Mouse (Mus musculus): Measurements from ENCODE around the gene Capsl. TPM values are rescaled to one million over a fixed set of nuclear protein-coding genes. Genes with fewer than 3 reads are reported as not detected.

Capsl gene
- total RNA-seq (2014; rRNA removed), result 1.7 and 3.0 TPM in 2 replicates
- 3.6 and 6.4 TPM in 2 replicates for polyA plus RNA-seq (2015; fragmentation: Nextera tagmentation; extraction: Ambion mirVana)

DNA sequence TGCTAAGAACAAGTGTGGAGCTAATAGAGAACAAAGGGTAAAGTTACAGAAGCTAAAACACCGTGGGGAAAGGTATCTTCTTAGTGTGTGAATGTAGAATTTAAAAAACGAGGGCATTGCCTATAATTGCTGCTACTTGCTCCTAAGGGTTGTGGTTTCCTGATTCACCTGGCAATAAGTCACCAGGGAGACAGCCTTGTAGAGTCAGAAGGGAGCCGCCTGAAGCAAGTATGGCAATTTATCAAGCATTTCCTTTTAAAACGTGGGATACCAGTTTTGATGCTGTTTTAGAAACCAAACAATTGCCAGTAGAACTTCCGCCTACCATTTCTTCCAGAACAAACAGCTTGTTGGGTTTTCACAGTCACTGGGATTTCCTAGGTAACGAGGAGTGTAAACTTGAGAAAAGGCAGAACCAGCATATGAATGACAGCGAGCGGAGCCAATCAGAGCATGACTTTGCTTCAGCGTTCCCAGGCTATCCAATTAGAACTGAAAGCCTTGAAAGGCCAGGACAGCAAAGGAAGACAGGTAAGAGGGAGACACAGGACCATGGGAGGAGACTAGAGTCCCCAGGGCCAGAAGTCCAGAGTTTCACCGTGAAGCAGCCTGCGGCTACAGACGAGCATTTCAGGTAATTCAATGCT lies at the start of gene Capsl:
Gene Capsl (plus strand): TSS at position 495 of the 647 bp plus-strand sequence.
- no peak for TF ChIP-seq CTCF (IDR thresholded peaks at IDR 0.05)
- 0 out of 2 replicates have a peak within 1 kb of the TSS, but pooled peaks have one; percentile 2 for H3K4me3 ChIP-seq (ENCODE audit: low read depth, low read length)
- H3K27me3 ChIP-seq (ENCODE audit: insufficient read depth, low read length), result no peaks in the 10 kb centered on the region
- H3K9me3 ChIP-seq (ENCODE audit: low read length), result no peaks in the 10 kb centered on the region
- no peaks in the 10 kb centered on the region for H3K4me1 ChIP-seq (ENCODE audit: insufficient read depth, low read length)
- no peak within 1 kb of the TSS for H3K27ac ChIP-seq (ENCODE audit: low read depth, low read length)
- peak within 1 kb of the TSS; percentile 26 for H3K4me2 ChIP-seq (ENCODE audit: low read depth, low read length, poor library complexity, severe bottlenecking)
- no peaks in the 10 kb centered on the region for H3K36me3 ChIP-seq (ENCODE audit: insufficient read depth, low read length)
- H3K9ac ChIP-seq (replicated peaks; ENCODE audit: low read length, poor library complexity, severe bottlenecking), result no peak within 1 kb of the TSS
- ATAC-seq (ENCODE audit: low FRiP score), result peak; percentile 86; the same call in 1 of the 2 replicates
- DNase-seq (ENCODE audit: low spot score), result peak; percentile 78
- 47% methylated on average over 12 of the region's 12 CpGs for WGBS

DNA sequence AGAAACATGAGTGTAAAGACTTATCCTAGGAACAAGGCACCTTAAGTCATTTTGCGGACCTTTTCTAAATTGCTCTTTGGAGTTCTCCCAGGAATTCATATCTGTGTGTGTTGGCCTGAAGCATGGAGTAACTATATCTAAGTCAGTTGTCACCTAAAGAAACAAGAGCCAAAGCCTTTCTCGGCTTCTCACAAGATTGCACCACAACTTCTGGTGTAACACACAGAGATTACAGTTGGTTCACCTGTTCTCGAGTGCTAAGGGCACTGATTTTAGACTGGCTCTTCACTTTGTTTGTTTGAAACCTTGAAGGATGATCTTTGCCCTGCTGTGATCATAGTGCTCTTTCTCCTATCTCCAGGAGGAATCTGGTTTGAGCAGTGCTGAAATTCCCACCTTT lies 26.4 kb upstream of the Capsl start:
- H3K9me3 ChIP-seq (ENCODE audit: low read length), result no peaks in the 10 kb centered on the region
- H3K4me2 ChIP-seq (ENCODE audit: low read depth, low read length, poor library complexity, severe bottlenecking), result no peak overlapping the region
- H3K4me1 ChIP-seq (ENCODE audit: insufficient read depth, low read length), result no peaks in the 10 kb centered on the region
- ATAC-seq (ENCODE audit: low FRiP score) (no peak), DNase-seq (ENCODE audit: low spot score) (no peak)
- TF ChIP-seq CTCF (IDR thresholded peaks at IDR 0.05), result no peak
- H3K9ac ChIP-seq (replicated peaks; ENCODE audit: low read length, poor library complexity, severe bottlenecking), result no peak overlapping the region
- H3K27ac ChIP-seq (ENCODE audit: low read depth, low read length), result no peak overlapping the region
- H3K36me3 ChIP-seq (ENCODE audit: insufficient read depth, low read length), result no peaks in the 10 kb centered on the region
- no peak overlapping the region for H3K4me3 ChIP-seq (ENCODE audit: low read depth, low read length)
- 93% methylated on average over 3 of the region's 3 CpGs for WGBS
- H3K27me3 ChIP-seq (ENCODE audit: insufficient read depth, low read length), result no peaks in the 10 kb centered on the region

DNA sequence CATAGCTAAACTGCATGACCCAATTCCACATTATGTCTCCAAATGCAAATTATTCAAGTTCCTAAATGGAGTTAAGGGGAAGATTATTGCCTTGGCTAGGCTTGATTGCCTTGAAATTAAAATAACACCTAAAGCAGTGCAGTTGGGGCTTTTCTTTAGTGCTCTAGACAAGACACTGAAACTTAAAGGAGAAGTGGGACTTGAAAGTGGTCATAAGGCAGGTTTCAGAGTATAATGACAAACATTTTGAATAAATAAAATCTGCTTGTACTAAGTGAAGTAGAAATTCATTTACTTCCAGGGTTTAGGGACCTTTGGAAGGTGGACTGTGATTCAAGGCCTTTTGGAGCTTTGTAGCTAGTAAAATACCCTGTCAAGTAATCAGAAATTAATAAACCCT lies 14.7 kb upstream of the Capsl start:
- H3K9me3 ChIP-seq (ENCODE audit: low read length), result no peaks in the 10 kb centered on the region
- H3K4me2 ChIP-seq (ENCODE audit: low read depth, low read length, poor library complexity, severe bottlenecking), result no peak overlapping the region
- TF ChIP-seq CTCF (IDR thresholded peaks at IDR 0.05), result no peak
- no peaks in the 10 kb centered on the region for H3K27me3 ChIP-seq (ENCODE audit: insufficient read depth, low read length)
- DNase-seq (ENCODE audit: low spot score), result peak; percentile 1
- no peak for ATAC-seq (ENCODE audit: low FRiP score)
- no peaks in the 10 kb centered on the region for H3K36me3 ChIP-seq (ENCODE audit: insufficient read depth, low read length)
- no peaks in the 10 kb centered on the region for H3K4me1 ChIP-seq (ENCODE audit: insufficient read depth, low read length)
- H3K27ac ChIP-seq (ENCODE audit: low read depth, low read length), result no peak overlapping the region
- no peak overlapping the region for H3K4me3 ChIP-seq (ENCODE audit: low read depth, low read length)
- H3K9ac ChIP-seq (replicated peaks; ENCODE audit: low read length, poor library complexity, severe bottlenecking), result no peak overlapping the region

DNA sequence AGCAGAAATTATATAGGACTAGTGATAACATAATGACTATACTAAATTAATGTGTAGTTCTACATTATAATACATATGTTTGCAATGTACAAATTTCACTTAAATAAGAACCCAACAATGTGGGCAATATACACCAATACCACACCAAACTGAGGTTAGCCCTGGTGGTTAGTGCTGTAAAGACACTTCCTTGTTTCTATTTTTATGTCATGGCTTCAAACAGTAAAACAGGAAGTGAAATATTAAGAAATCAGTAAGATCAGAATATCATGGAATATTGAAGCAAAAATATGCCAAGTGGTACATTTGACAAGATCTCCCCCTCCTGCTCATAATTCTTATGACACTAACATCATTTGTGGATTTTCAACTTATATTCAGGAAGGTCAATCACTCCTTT lies 8.0 kb upstream of the Capsl start:
- Histone ChIP-seq H3K27me3 (ENCODE audit: insufficient read depth, low read length) (no peaks in the 10 kb centered on the region), H3K36me3 (ENCODE audit: insufficient read depth, low read length) (no peaks in the 10 kb centered on the region), H3K27ac (ENCODE audit: low read depth, low read length) (no peak overlapping the region), H3K4me1 (ENCODE audit: insufficient read depth, low read length) (no peaks in the 10 kb centered on the region), H3K4me3 (ENCODE audit: low read depth, low read length) (no peak overlapping the region), H3K9me3 (ENCODE audit: low read length) (no peaks in the 10 kb centered on the region), H3K4me2 (ENCODE audit: low read depth, low read length, poor library complexity, severe bottlenecking) (no peak overlapping the region), H3K9ac (replicated peaks; ENCODE audit: low read length, poor library complexity, severe bottlenecking) (no peak overlapping the region)
- ATAC-seq (ENCODE audit: low FRiP score) (no peak), DNase-seq (ENCODE audit: low spot score) (no peak)
- TF ChIP-seq CTCF (IDR thresholded peaks at IDR 0.05), result no peak

DNA sequence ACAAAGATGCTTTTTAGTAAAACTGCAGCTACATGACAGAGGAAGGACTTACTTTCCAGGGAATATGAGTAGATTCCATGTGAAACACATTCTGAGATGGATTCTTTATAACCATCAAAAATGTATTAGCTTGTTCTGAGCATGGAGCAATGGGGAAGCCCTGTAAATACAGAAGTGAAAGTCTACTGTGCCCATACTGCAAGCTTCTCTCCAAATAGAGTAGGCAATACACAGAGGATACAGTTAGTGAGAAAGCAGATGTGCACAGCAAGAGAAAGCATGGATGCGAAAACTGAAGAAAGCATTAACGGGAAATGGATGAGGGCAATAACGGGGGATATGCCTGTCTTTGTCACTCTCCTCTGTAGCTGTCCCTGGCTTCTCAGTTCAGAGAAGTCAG lies 6.0 kb upstream of the Capsl start:
- H3K9ac ChIP-seq (replicated peaks; ENCODE audit: low read length, poor library complexity, severe bottlenecking), result no peak overlapping the region
- no peak for TF ChIP-seq CTCF (IDR thresholded peaks at IDR 0.05)
- 96% methylated on average over 3 of the region's 3 CpGs for WGBS
- H3K4me3 ChIP-seq (ENCODE audit: low read depth, low read length), result no peak overlapping the region
- no peaks in the 10 kb centered on the region for H3K9me3 ChIP-seq (ENCODE audit: low read length)
- no peak overlapping the region for H3K27ac ChIP-seq (ENCODE audit: low read depth, low read length)
- H3K36me3 ChIP-seq (ENCODE audit: insufficient read depth, low read length), result no peaks in the 10 kb centered on the region
- no peaks in the 10 kb centered on the region for H3K27me3 ChIP-seq (ENCODE audit: insufficient read depth, low read length)
- DNase-seq (ENCODE audit: low spot score), result no peak
- ATAC-seq (ENCODE audit: low FRiP score), result no peak
- no peaks in the 10 kb centered on the region for H3K4me1 ChIP-seq (ENCODE audit: insufficient read depth, low read length)
- H3K4me2 ChIP-seq (ENCODE audit: low read depth, low read length, poor library complexity, severe bottlenecking), result no peak overlapping the region

DNA sequence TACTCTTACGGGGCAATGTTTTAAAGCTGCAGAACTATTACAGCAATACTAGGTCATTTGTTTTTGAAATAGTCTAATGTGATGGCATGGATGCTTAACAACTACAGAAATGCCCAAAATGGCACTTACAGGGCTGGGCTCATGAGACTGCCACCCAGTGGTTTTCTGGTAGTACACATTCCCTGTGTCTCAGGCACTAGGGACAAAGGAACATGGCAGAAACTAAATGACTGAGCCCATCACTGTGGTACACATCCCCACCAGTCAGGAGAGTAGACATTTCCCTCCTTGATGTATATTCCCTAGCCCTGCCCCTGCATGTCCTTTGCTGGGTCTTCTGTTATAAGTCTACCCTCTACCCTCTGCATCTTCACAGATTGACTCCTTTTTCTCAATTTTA lies 16.2 kb downstream of the Capsl start:
- H3K4me2 ChIP-seq (ENCODE audit: low read depth, low read length, poor library complexity, severe bottlenecking), result no peak overlapping the region
- H3K4me3 ChIP-seq (ENCODE audit: low read depth, low read length), result no peak overlapping the region
- no peak for ATAC-seq (ENCODE audit: low FRiP score)
- H3K9ac ChIP-seq (replicated peaks; ENCODE audit: low read length, poor library complexity, severe bottlenecking), result no peak overlapping the region
- H3K4me1 ChIP-seq (ENCODE audit: insufficient read depth, low read length), result no peaks in the 10 kb centered on the region
- no peaks in the 10 kb centered on the region for H3K27me3 ChIP-seq (ENCODE audit: insufficient read depth, low read length)
- WGBS, result 90% methylated on average over 1 of the region's 1 CpGs
- no peak for DNase-seq (ENCODE audit: low spot score)
- TF ChIP-seq CTCF (IDR thresholded peaks at IDR 0.05), result peak; percentile 38
- H3K36me3 ChIP-seq (ENCODE audit: insufficient read depth, low read length), result no peaks in the 10 kb centered on the region; the same call in 1 of the 2 replicates
- H3K27ac ChIP-seq (ENCODE audit: low read depth, low read length), result no peak overlapping the region
- no peaks in the 10 kb centered on the region for H3K9me3 ChIP-seq (ENCODE audit: low read length)

Data from midbrain, postnatal 0 days (tissue).